Mouse (Mus musculus): ENCODE results near the gene Fzd4. TPM values are rescaled to one million over a fixed set of nuclear protein-coding genes. Genes with fewer than 3 reads are reported as not detected.

Gene Fzd4
- total RNA-seq, 2 experiments from 2014 or later = 51.5 to 53.5 TPM

Other genes with a start within 250 kb of the Fzd4 start
- 10 to 100 TPM; 49.4 to 51.3 TPM for gene Tmem135, start 133 bp upstream of the Fzd4 start, total RNA-seq (2021)
- gene Prss23, start 122.8 kb downstream of the Fzd4 start, total RNA-seq (2021) = 10 to 100 TPM; 28.8 to 30.4 TPM
- 100 to 1,000 TPM; 115 to 124 TPM for gene Me3, start 228.0 kb downstream of the Fzd4 start, total RNA-seq (2021)